In the genomic region with DNA sequence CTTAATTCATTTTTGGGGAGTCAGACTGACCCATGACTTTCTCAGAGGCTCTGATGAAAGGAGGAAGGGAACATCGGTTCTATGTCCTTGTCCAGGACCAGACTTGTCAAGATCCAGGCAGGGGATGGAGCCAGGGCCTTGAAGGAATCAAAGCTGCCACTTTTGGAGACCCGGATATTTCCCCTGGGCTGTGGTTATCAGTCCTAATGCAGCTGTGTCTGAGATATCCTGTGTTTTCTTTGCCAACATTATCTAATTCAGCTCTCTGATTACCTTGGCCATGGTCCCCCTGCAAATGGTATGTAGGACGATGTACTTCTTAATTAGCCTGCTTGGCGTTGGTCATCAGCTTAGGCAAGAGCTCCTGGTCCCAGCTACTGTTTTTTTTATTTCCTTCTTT, we compare ENCODE assay signal across 10 mouse cellular contexts.
"Had no signal": no experiment of that assay in that cellular context is flagged by ENCODE, and none has a peak within 500 bp of the region (broad histone marks: within the 10 kb centered on the region; RNA-seq: fewer than 3 reads in every experiment).

No protein-coding gene starts in this region.

- H3K27me3 ChIP-seq: limb, embryonic 15.5 days; liver, embryonic 12.5 days; lung, embryonic 15.5 days; midbrain, embryonic 12.5 days; stomach, embryonic 15.5 days had no signal

- H3K4me1 ChIP-seq: limb, embryonic 15.5 days; liver, embryonic 12.5 days; lung, embryonic 15.5 days; midbrain, embryonic 12.5 days; stomach, embryonic 15.5 days had no signal

- H3K9ac ChIP-seq: limb, embryonic 15.5 days; liver, embryonic 12.5 days; lung, embryonic 15.5 days; midbrain, embryonic 12.5 days; stomach, embryonic 15.5 days had no signal

- H3K4me3 ChIP-seq: limb, embryonic 15.5 days; liver, embryonic 12.5 days; lung, embryonic 15.5 days; midbrain, embryonic 12.5 days; stomach, embryonic 15.5 days had no signal

- H3K27ac ChIP-seq: limb, embryonic 15.5 days; liver, embryonic 12.5 days; lung, embryonic 15.5 days; midbrain, embryonic 12.5 days; stomach, embryonic 15.5 days had no signal

- DNase-seq: kidney, postnatal 14 days; layer of hippocampus, postnatal 36 days; right cerebral cortex, postnatal 14 days; thymus, adult 2 months; thymus, postnatal 25 days had no signal

- H3K36me3 ChIP-seq: limb, embryonic 15.5 days; liver, embryonic 12.5 days; lung, embryonic 15.5 days; midbrain, embryonic 12.5 days; stomach, embryonic 15.5 days had no signal

- H3K4me2 ChIP-seq: limb, embryonic 15.5 days; liver, embryonic 12.5 days; lung, embryonic 15.5 days; midbrain, embryonic 12.5 days; stomach, embryonic 15.5 days had no signal

- H3K9me3 ChIP-seq: limb, embryonic 15.5 days; liver, embryonic 12.5 days; lung, embryonic 15.5 days; midbrain, embryonic 12.5 days; stomach, embryonic 15.5 days had no signal

- ATAC-seq: liver, embryonic 12.5 days had no signal
